Mouse (Mus musculus) brown adipose tissue, adult 24 weeks (tissue): ENCODE measurements around the gene Cep70. TPM values are rescaled to one million over a fixed set of nuclear protein-coding genes. Genes with fewer than 3 reads are reported as not detected.

Source experiments
- H3K27ac ChIP-seq: fragments of 200-500 bp; replicated peaks from 2 replicates; pipeline ENCODE4 v1.5.1; 2012; ENCODE audit warnings: low read depth, mild to moderate bottlenecking, low read length
- H3K4me1 ChIP-seq: fragments of 200-500 bp; 2 replicates; pipeline ENCODE4 v1.6.1; 2012; ENCODE audit warnings: low read length, mixed read lengths; ENCODE audit not compliant: control insufficient read depth, insufficient read depth, insufficient read length
- H3K4me3 ChIP-seq: fragments of 200-500 bp; 2 replicates; pipeline ENCODE4 v1.5.1; 2012; ENCODE audit warnings: low read depth, mild to moderate bottlenecking, low read length, moderate library complexity; ENCODE audit not compliant: insufficient read depth
- polyA plus RNA-seq: library from polyadenylated mRNA; stranded (reverse); fragments of >200 nt; gene quantifications from 2 replicates; pipeline ENCODE4 v1.2.4, GENCODE M21; 2012; ENCODE audit not compliant: missing spikeins, insufficient read depth, insufficient read length

Gene Cep70
- polyA plus RNA-seq, 1 experiment: 8.8 TPM

GRCm38 (mm10) chr9:99248906-99249305 is 5.7 kb downstream of the Cep70 start:
- Histone ChIP-seq H3K4me3 (no peak overlapping the region), H3K4me1 (no peaks in the 10 kb centered on the region), H3K27ac (no peak overlapping the region)

- H3K27ac ChIP-seq: no peak overlapping the region
- H3K4me1 ChIP-seq: no peaks in the 10 kb centered on the region
- no peak overlapping the region for H3K4me3 ChIP-seq
Observed at GRCm38 (mm10) chr9:99253861-99254260, 10.7 kb downstream of the Cep70 start.

- Histone ChIP-seq H3K27ac (no peak overlapping the region), H3K4me1 (no peaks in the 10 kb centered on the region), H3K4me3 (no peak overlapping the region)
Observed at GRCm38 (mm10) chr9:99256206-99256605, 13.0 kb downstream of the Cep70 start.

- Histone ChIP-seq H3K4me1 (no peaks in the 10 kb centered on the region), H3K27ac (no peak overlapping the region), H3K4me3 (no peak overlapping the region)
Observed at GRCm38 (mm10) chr9:99256821-99257220, 13.7 kb downstream of the Cep70 start.

GRCm38 (mm10) chr9:99258891-99259290 is 15.7 kb downstream of the Cep70 start:
- Histone ChIP-seq H3K27ac (no peak overlapping the region), H3K4me1 (no peaks in the 10 kb centered on the region), H3K4me3 (no peak overlapping the region)

- H3K27ac ChIP-seq: no peak overlapping the region
- no peak overlapping the region for H3K4me3 ChIP-seq
- no peaks in the 10 kb centered on the region for H3K4me1 ChIP-seq
Observed at GRCm38 (mm10) chr9:99304296-99304695, 61.1 kb downstream of the Cep70 start.

GRCm38 (mm10) chr9:99306226-99306625 is 63.1 kb downstream of the Cep70 start:
- Histone ChIP-seq H3K27ac (no peak overlapping the region), H3K4me1 (no peaks in the 10 kb centered on the region), H3K4me3 (no peak overlapping the region)

GRCm38 (mm10) chr9:99319343-99319951 is 76.3 kb downstream of the Cep70 start:
- no peak overlapping the region for H3K4me3 ChIP-seq
- H3K27ac ChIP-seq: no peak overlapping the region
- H3K4me1 ChIP-seq: no peaks in the 10 kb centered on the region

- Histone ChIP-seq H3K27ac (no peak overlapping the region), H3K4me3 (no peak overlapping the region), H3K4me1 (no peaks in the 10 kb centered on the region)
Observed at GRCm38 (mm10) chr9:99320006-99320405, 76.8 kb downstream of the Cep70 start.

GRCm38 (mm10) chr9:99325208-99325929 is 82.2 kb downstream of the Cep70 start:
- no peaks in the 10 kb centered on the region for H3K4me1 ChIP-seq
- no peak overlapping the region for H3K4me3 ChIP-seq
- no peak overlapping the region for H3K27ac ChIP-seq

GRCm38 (mm10) chr9:99325961-99326360 is 82.8 kb downstream of the Cep70 start:
- Histone ChIP-seq H3K27ac (no peak overlapping the region), H3K4me3 (no peak overlapping the region), H3K4me1 (no peaks in the 10 kb centered on the region)

- Histone ChIP-seq H3K4me1 (no peaks in the 10 kb centered on the region), H3K27ac (no peak overlapping the region), H3K4me3 (no peak overlapping the region)
Observed at GRCm38 (mm10) chr9:99326881-99327280, 83.7 kb downstream of the Cep70 start.

- Histone ChIP-seq H3K4me1 (no peaks in the 10 kb centered on the region), H3K27ac (no peak overlapping the region), H3K4me3 (no peak overlapping the region)
Observed at GRCm38 (mm10) chr9:99336538-99336937, 93.4 kb downstream of the Cep70 start.

- no peak overlapping the region for H3K27ac ChIP-seq
- H3K4me3 ChIP-seq: no peak overlapping the region
- no peaks in the 10 kb centered on the region for H3K4me1 ChIP-seq
Observed at GRCm38 (mm10) chr9:99338293-99338692, 95.1 kb downstream of the Cep70 start.

- Histone ChIP-seq H3K4me3 (no peak overlapping the region), H3K4me1 (no peaks in the 10 kb centered on the region), H3K27ac (no peak overlapping the region)
Observed at GRCm38 (mm10) chr9:99339182-99339581, 96.0 kb downstream of the Cep70 start.

GRCm38 (mm10) chr9:99340126-99340525 is 97.0 kb downstream of the Cep70 start:
- H3K27ac ChIP-seq: no peak overlapping the region
- no peak overlapping the region for H3K4me3 ChIP-seq
- no peaks in the 10 kb centered on the region for H3K4me1 ChIP-seq
